Mouse (Mus musculus) cerebellum, adult 2 months (tissue): ENCODE results near the gene Zer1.

ENCODE experiments used
- CTCF ChIP-seq: fragments of 200-500 bp; IDR thresholded peaks from 2 replicates; pipeline ENCODE4 v1.5.1; 2011; ENCODE audit warnings: low read depth, mild to moderate bottlenecking, control low read depth, low read length, moderate library complexity, borderline replicate concordance; ENCODE audit not compliant: insufficient read depth
- POLR2A ChIP-seq: fragments of 200-500 bp; IDR thresholded peaks from 2 replicates; pipeline ENCODE4 v1.6.1; 2011; ENCODE audit warnings: low read length, control low read depth, borderline replicate concordance; ENCODE audit not compliant: insufficient read depth

DNA sequence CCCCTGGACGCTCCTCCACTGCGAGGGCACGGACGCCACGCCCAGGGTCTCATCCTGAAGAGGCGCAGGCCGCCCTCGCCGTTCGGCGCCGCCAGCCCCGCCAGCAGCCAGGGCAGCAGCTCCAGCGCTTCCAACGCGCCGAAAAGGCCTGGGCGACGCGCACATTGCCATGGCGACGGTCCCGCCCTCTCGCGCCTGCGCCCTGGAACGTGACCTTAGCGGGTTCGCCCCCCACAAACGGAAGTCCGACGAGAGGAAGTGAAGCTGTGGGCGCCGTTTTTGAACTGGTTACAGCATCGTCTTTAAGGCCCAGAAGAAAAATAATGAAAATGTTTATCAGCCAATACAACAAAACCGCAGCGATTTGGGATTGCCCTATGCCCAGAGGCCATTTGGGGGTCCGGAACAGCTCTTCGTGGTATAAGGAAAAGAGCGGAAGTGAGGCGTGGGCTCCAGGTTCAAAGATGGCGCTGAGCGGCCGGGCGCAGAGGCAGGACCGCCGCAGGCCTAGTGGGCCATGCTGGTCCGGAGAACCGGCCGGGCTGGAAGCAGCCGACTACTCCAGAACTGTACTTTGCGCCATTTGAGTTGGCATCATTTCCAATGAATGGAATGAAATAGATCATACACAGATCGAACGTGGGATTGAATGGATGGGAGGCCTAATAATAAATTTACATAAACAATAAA, 75.5 kb downstream of the Zer1 start, which contains the start of gene Wdr34:
- TF ChIP-seq POLR2A (peak; percentile 58; the same call in 1 of the 2 replicates), CTCF (no peak)
